Mouse (Mus musculus) limb, embryonic 14.5 days (tissue): ENCODE measurements around the gene Stag1. TPM values are rescaled to one million over a fixed set of nuclear protein-coding genes. Genes with fewer than 3 reads are reported as not detected.
"Not testable (repeated sequence)": the region's sequence is repeated elsewhere in the genome, so short reads cannot be mapped to it uniquely, and the experiment has no call there.

Experiments
- ATAC-seq: fragments of 200-750 bp; cut with Nextera tagmentation; 2 replicates; pipeline ENCODE4 v1.8.0; 2017; ENCODE audit warnings: low read depth, moderate number of reproducible peaks, moderate TSS enrichment; ENCODE audit not compliant: low FRiP score
- DNase-seq: peaks from one replicate; pipeline ENCODE4 v3.0.0-alpha.2; 2015; ENCODE audit warnings: low spot score
- H3K27ac ChIP-seq: fragments of 300-500 bp; sonication (generic); replicated peaks from 2 replicates; pipeline ENCODE4 v1.5.1; 2014; ENCODE audit warnings: low read depth, mild to moderate bottlenecking, low read length, moderate library complexity, mixed read lengths
- H3K27me3 ChIP-seq: fragments of 300-500 bp; sonication (generic); 2 replicates; pipeline ENCODE4 v1.6.1; 2014; ENCODE audit warnings: low read length, mixed read lengths; ENCODE audit not compliant: control insufficient read depth, insufficient read depth
- H3K36me3 ChIP-seq: fragments of 300-500 bp; sonication (generic); 2 replicates; pipeline ENCODE4 v1.6.1; 2014; ENCODE audit warnings: mild to moderate bottlenecking, low read length, moderate library complexity, mixed read lengths; ENCODE audit not compliant: control insufficient read depth, insufficient read depth
- H3K4me1 ChIP-seq: fragments of 300-500 bp; sonication (generic); 2 replicates; pipeline ENCODE4 v1.6.1; 2014; ENCODE audit warnings: antibody characterized with exemption, low read length, mixed read lengths; ENCODE audit not compliant: control insufficient read depth, insufficient read depth
- H3K4me2 ChIP-seq: fragments of 300-500 bp; sonication (generic); replicated peaks from 2 replicates; pipeline ENCODE4 v1.6.1; 2014; ENCODE audit warnings: low read depth, mild to moderate bottlenecking, low read length, moderate library complexity; ENCODE audit not compliant: severe bottlenecking
- H3K4me3 ChIP-seq: fragments of 300-500 bp; sonication (generic); replicated peaks from 2 replicates; pipeline ENCODE4 v1.5.1; 2014; ENCODE audit warnings: low read length
- H3K9ac ChIP-seq: fragments of 300-500 bp; sonication (generic); 2 replicates; pipeline ENCODE4 v1.6.1; 2014; ENCODE audit warnings: mild to moderate bottlenecking, low read depth, low read length, moderate library complexity; ENCODE audit not compliant: severe bottlenecking
- H3K9me3 ChIP-seq: fragments of 300-500 bp; sonication (generic); 2 replicates; pipeline ENCODE4 v1.6.1; 2016; ENCODE audit warnings: low read length; ENCODE audit not compliant: control insufficient read depth
- POLR2A ChIP-seq: fragments of 200-500 bp; IDR thresholded peaks from 2 replicates; pipeline ENCODE4 v1.8.0; 2012; ENCODE audit warnings: inconsistent platforms, mild to moderate bottlenecking, moderate library complexity, borderline replicate concordance; ENCODE audit not compliant: insufficient read depth, insufficient read length; ENCODE audit errors: extremely low read depth
- WGBS: fragments of 180-500 bp; shearing (Covaris S2); extraction: QIAGEN DNeasy Blood & Tissue Kit; methylation state at CpG from one replicate; pipeline ENCODE4 v1.1.7; 2014; 5-methylcytosine and 5-hydroxymethylcytosine counted together
- polyA plus RNA-seq, 2 experiments: library from polyadenylated mRNA; depleted of rRNA in 1 of 2; stranded (reverse) in 1 of 2; unstranded in 1 of 2; fragments of >200 nt; fragmentation: Nextera tagmentation in 1 of 2; extraction: Ambion mirVana in 1 of 2; gene quantifications; 2 replicates each; pipeline versions ENCODE4 v1.2.1 to v1.2.3; 2012 to 2014

Stag1 gene
- polyA plus RNA-seq, 2 experiments = 35.0 to 45.5 TPM

- Histone ChIP-seq H3K4me2 (no peak overlapping the region), H3K36me3 (no peaks in the 10 kb centered on the region), H3K9me3 (no peaks in the 10 kb centered on the region), H3K4me1 (no peaks in the 10 kb centered on the region), H3K27ac (no peak overlapping the region), H3K9ac (no peak overlapping the region), H3K4me3 (no peak overlapping the region), H3K27me3 (no peaks in the 10 kb centered on the region)
- DNase-seq = no peak
- TF ChIP-seq POLR2A = no peak
- ATAC-seq = no peak
- WGBS = 94% methylated on average over 1 of the region's 1 CpGs
Observed at GRCm38 (mm10) chr9:100731839-100732238, 134.2 kb downstream of the Stag1 start.

GRCm38 (mm10) chr9:100733907-100734440 lies 136.4 kb downstream of the Stag1 start:
- WGBS = 86% methylated on average over 6 of the region's 6 CpGs
- H3K9me3 ChIP-seq = no peaks in the 10 kb centered on the region

GRCm38 (mm10) chr9:100735993-100736645 lies 138.5 kb downstream of the Stag1 start:
- no peaks in the 10 kb centered on the region for H3K27me3 ChIP-seq
- DNase-seq = no peak
- no peak overlapping the region for H3K9ac ChIP-seq
- peaks cover 6% of the 10 kb centered on the region for H3K36me3 ChIP-seq
- WGBS = 67% methylated on average over 4 of the region's 4 CpGs
- no peaks in the 10 kb centered on the region for H3K4me1 ChIP-seq
- H3K9me3 ChIP-seq = no peaks in the 10 kb centered on the region
- no peak for TF ChIP-seq POLR2A
- no peak overlapping the region for H3K4me3 ChIP-seq
- H3K27ac ChIP-seq = no peak overlapping the region
- ATAC-seq = no peak
- no peak overlapping the region for H3K4me2 ChIP-seq

More at GRCm38 (mm10) chr9:100733907-100734440, 136.4 kb downstream of the Stag1 start:
- peaks cover 6% of the 10 kb centered on the region for H3K36me3 ChIP-seq
- no peak overlapping the region for H3K9ac ChIP-seq
- H3K4me3 ChIP-seq = no peak overlapping the region
- DNase-seq (no peak), ATAC-seq (no peak)
- no peak for TF ChIP-seq POLR2A
- no peak overlapping the region for H3K27ac ChIP-seq
- H3K4me2 ChIP-seq = no peak overlapping the region
- no peaks in the 10 kb centered on the region for H3K4me1 ChIP-seq
- H3K27me3 ChIP-seq = no peaks in the 10 kb centered on the region

- Histone ChIP-seq H3K9ac (no peak overlapping the region), H3K4me3 (no peak overlapping the region), H3K27me3 (no peaks in the 10 kb centered on the region), H3K9me3 (no peaks in the 10 kb centered on the region), H3K27ac (no peak overlapping the region), H3K4me2 (no peak overlapping the region), H3K36me3 (peaks cover 6% of the 10 kb centered on the region), H3K4me1 (no peaks in the 10 kb centered on the region)
- TF ChIP-seq POLR2A = no peak
- no peak for ATAC-seq
- DNase-seq = no peak
Observed at GRCm38 (mm10) chr9:100736646-100737031, 139.0 kb downstream of the Stag1 start.

- H3K4me3 ChIP-seq, DNase-seq, H3K4me2 ChIP-seq, H3K9me3 ChIP-seq, H3K36me3 ChIP-seq, ATAC-seq, H3K9ac ChIP-seq, H3K4me1 ChIP-seq, H3K27ac ChIP-seq, H3K27me3 ChIP-seq: not testable (repeated sequence)
- 83% methylated on average over 2 of the region's 2 CpGs for WGBS
Observed at GRCm38 (mm10) chr9:100777238-100777637, 179.6 kb downstream of the Stag1 start.
